Mouse (Mus musculus) midbrain, embryonic 10.5 days (tissue): ENCODE data around the gene Ccdc92b. TPM values are rescaled to one million over a fixed set of nuclear protein-coding genes. Genes with fewer than 3 reads are reported as not detected.
A peak's percentile ranks its signal among the peaks of the same experiment; 100 is the strongest.

Experiments used
- DNase-seq: peaks from one replicate; pipeline ENCODE4 v3.0.0-alpha.2; 2017; ENCODE audit warnings: low spot score
- H3K27ac ChIP-seq: fragments of 300-500 bp; sonication (generic); replicated peaks from 2 replicates; pipeline ENCODE4 v1.5.1; 2016; ENCODE audit warnings: mild to moderate bottlenecking
- H3K27me3 ChIP-seq: fragments of 300-500 bp; sonication (generic); 2 replicates; pipeline ENCODE4 v1.6.1; 2016; ENCODE audit warnings: low read depth, mild to moderate bottlenecking; ENCODE audit not compliant: poor library complexity, severe bottlenecking
- H3K36me3 ChIP-seq: fragments of 300-500 bp; sonication (generic); 2 replicates; pipeline ENCODE4 v1.6.1; 2016; ENCODE audit warnings: mild to moderate bottlenecking, moderate library complexity
- H3K4me1 ChIP-seq: fragments of 300-500 bp; sonication (generic); 2 replicates; pipeline ENCODE4 v1.6.1; 2016
- H3K4me3 ChIP-seq: fragments of 300-500 bp; sonication (generic); 2 replicates; pipeline ENCODE4 v1.5.1; 2016; ENCODE audit warnings: mild to moderate bottlenecking, moderate library complexity
- H3K9me3 ChIP-seq: fragments of 300-500 bp; sonication (generic); replicated peaks from 2 replicates; pipeline ENCODE4 v1.6.1; 2016; ENCODE audit warnings: mild to moderate bottlenecking
- WGBS: fragments of 180-500 bp; shearing (Covaris S2); methylation state at CpG from one replicate; pipeline ENCODE4 v1.1.7; 2016; 5-methylcytosine and 5-hydroxymethylcytosine counted together
- polyA plus RNA-seq: library from polyadenylated mRNA; unstranded; fragments of >200 nt; fragmentation: Nextera tagmentation; extraction: Ambion mirVana; gene quantifications from 2 replicates; pipeline ENCODE4 v1.2.1, GENCODE M21; 2016

The Ccdc92b gene
- polyA plus RNA-seq, 1 experiment from 2014 or later: 0.67 TPM

GRCm38 (mm10) chr11:74589401-74590238, 29.8 kb upstream of the Ccdc92b start:
- DNase-seq: no peak
- Histone ChIP-seq H3K4me3 (peak overlapping the region; percentile 58), H3K9me3 (no peaks in the 10 kb centered on the region), H3K27me3 (peaks cover 70% of the 10 kb centered on the region), H3K4me1 (peaks cover 17% of the 10 kb centered on the region), H3K27ac (peak overlapping the region; percentile 5), H3K36me3 (no peaks in the 10 kb centered on the region)
- WGBS: 3% methylated on average over 66 of the region's 66 CpGs

DNA sequence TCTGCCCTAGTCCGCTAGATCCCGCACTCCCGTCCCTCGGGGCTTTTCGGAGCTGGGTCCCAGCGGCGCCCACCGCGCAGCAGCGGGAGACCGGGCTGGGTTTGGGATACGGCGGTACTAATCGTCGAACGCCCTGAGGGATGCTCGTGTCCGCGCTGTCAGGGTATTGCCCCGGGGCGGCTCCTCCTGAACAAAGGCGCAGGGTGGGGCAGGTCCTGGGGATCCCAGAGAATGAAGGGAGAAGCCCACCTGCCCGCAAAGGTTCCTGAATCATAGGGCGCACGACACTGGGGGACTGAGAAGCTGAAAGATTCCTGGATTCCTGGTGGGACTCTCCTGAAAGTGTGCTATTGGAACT, 29.2 kb upstream of the Ccdc92b start:
- H3K27ac ChIP-seq: peak overlapping the region; percentile 5
- no peak for DNase-seq
- WGBS: under 1% methylated on average over 25 of the region's 25 CpGs
- H3K36me3 ChIP-seq: no peaks in the 10 kb centered on the region
- peaks cover 17% of the 10 kb centered on the region for H3K4me1 ChIP-seq
- H3K4me3 ChIP-seq: peak overlapping the region; percentile 58
- peaks cover 66% of the 10 kb centered on the region for H3K27me3 ChIP-seq
- no peaks in the 10 kb centered on the region for H3K9me3 ChIP-seq

DNA sequence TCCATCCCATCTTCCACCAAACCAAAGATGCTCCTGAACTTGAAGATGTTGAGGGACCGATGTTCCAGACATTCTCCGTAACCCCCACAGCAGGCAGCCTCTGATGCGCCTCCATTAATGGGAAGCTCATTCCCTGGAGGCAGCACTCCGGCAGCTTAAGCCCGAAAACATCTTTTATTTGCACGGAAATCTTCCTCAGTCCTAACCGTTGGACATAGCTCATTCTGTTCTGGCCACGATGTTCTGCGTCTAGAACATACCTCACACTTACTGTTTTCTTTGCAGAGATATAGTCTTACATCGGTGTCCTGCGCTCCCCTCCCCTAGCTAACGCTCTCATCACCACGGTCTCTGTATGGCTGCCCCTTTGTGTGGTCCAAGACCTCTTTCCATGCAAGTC, 28.7 kb upstream of the Ccdc92b start:
- Histone ChIP-seq H3K4me1 (peaks cover 17% of the 10 kb centered on the region), H3K4me3 (peak overlapping the region; percentile 58), H3K27ac (0 out of 2 replicates have a peak overlapping the region, but pooled peaks have one; percentile 5), H3K36me3 (no peaks in the 10 kb centered on the region), H3K9me3 (no peaks in the 10 kb centered on the region), H3K27me3 (peaks cover 66% of the 10 kb centered on the region)
- DNase-seq: no peak
- 36% methylated on average over 13 of the region's 13 CpGs for whole genome bisulfite sequencing

DNA sequence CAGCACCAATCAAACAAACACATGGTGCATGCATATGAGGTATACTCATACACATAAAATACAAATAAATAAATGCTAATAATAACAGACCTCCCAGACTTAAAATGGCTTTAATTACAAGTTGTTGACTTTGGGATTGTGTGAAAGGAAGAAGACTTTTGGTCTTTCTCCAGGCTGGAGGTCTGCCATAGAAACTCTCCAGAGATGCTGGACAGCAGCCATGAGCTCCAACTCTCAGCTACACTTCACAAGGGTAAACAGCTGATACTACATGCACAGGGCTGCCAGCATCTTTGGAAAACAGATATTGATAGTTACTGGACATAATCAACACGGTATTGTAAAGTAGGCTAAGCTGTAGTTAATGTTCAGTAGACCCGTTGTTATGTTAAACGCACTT, 27.2 kb upstream of the Ccdc92b start:
- Histone ChIP-seq H3K9me3 (no peaks in the 10 kb centered on the region), H3K4me3 (no peak overlapping the region), H3K27me3 (peaks cover 55% of the 10 kb centered on the region), H3K27ac (no peak overlapping the region), H3K36me3 (no peaks in the 10 kb centered on the region), H3K4me1 (peaks cover 14% of the 10 kb centered on the region)
- WGBS: 84% methylated on average over 3 of the region's 3 CpGs
- DNase-seq: no peak

- 78% methylated on average over 4 of the region's 4 CpGs for WGBS
- H3K4me3 ChIP-seq: no peak overlapping the region
- H3K9me3 ChIP-seq: no peaks in the 10 kb centered on the region
- no peak for DNase-seq
- no peaks in the 10 kb centered on the region for H3K4me1 ChIP-seq
- H3K27ac ChIP-seq: no peak overlapping the region
- H3K27me3 ChIP-seq: peaks cover 5% of the 10 kb centered on the region
- no peaks in the 10 kb centered on the region for H3K36me3 ChIP-seq
Measured at GRCm38 (mm10) chr11:74597283-74597989, 22.0 kb upstream of the Ccdc92b start.

DNA sequence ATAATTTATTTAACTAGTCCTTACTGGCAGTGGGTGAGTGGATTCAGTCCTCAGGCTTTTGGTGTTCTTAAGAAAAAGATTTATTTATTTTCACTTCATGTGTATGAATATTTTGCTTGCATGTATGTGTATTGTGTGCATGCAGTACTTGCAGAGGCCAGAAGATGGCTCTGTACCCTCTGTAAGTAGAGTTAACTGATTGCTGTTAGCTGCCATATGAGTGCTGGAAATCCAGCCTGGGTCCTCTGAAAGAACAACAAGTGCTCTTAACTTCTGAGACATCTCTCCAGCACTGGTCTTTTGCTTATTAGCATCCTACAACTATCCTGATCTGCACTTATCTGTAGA, 21.4 kb upstream of the Ccdc92b start:
- Histone ChIP-seq H3K9me3 (no peaks in the 10 kb centered on the region), H3K27ac (no peak overlapping the region), H3K27me3 (no peaks in the 10 kb centered on the region), H3K4me3 (no peak overlapping the region), H3K4me1 (no peaks in the 10 kb centered on the region), H3K36me3 (no peaks in the 10 kb centered on the region)
- DNase-seq: no peak

DNA sequence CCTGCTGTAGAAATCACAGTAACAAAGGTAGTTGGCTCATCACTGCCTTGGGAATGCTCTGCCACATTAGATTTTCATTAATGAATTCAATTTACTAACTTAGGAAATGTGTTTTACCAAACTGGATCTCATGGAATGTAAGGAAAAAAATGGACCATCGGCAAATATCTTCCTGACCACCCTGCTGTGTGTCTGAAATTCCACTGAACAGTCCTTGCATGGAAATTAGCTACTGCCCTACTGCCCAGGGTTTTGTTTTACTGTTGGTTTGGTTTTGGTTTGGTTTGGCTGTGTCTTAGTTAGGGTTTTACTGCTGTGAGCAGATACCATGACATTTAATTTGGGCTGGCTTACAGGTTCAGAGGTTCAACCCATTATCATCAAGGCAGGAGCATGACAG, 17.1 kb upstream of the Ccdc92b start:
- Histone ChIP-seq H3K27ac (no peak overlapping the region), H3K36me3 (no peaks in the 10 kb centered on the region), H3K9me3 (no peaks in the 10 kb centered on the region), H3K4me1 (no peaks in the 10 kb centered on the region), H3K27me3 (no peaks in the 10 kb centered on the region), H3K4me3 (no peak overlapping the region)
- DNase-seq: no peak
- WGBS: 87% methylated on average over 1 of the region's 1 CpGs

GRCm38 (mm10) chr11:74610068-74610467, 9.3 kb upstream of the Ccdc92b start:
- H3K36me3 ChIP-seq: no peaks in the 10 kb centered on the region
- no peak for DNase-seq
- H3K27ac ChIP-seq: no peak overlapping the region
- H3K27me3 ChIP-seq: peaks cover 58% of the 10 kb centered on the region
- H3K4me3 ChIP-seq: peak overlapping the region; percentile 62
- peaks cover 13% of the 10 kb centered on the region for H3K4me1 ChIP-seq
- no peaks in the 10 kb centered on the region for H3K9me3 ChIP-seq
- 25% methylated on average over 5 of the region's 5 CpGs for WGBS

DNA sequence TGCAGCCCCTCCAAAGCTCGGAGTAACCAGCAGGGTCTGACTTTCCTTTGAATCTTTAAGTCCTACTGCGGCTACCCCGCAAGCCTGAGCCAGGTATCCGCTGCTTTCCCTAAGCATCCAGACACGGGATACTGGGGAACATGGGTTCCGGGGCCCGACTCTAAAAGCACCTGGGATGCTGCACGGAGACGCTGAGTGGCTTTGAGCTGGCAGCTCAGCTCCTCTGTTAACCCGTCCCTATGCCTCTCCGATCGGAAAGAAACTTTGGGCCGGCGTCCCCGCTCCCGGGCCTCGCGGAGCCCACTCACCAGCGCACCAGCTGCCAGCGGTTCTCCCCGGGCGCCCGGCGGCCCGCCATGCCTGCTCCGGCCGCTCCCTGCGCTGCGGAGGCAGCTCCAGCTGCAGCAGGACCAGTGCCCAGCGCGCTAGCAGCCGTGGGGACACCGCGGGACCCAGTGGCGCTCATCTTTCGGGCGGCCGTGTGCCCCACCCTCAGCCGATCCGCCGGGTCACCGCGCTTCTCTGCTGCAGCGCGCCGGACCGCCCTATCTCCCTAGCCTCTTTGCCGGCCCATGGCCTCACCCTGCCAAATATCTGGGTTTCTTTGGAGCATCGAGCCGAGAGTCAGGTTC, 8.7 kb upstream of the Ccdc92b start, which contains the start of gene Rap1gap2:
Rap1gap2 (minus strand) TSS at position 371 of the 632 bp plus-strand sequence.
- Histone ChIP-seq H3K4me3 (peak within 1 kb of the TSS; percentile 62), H3K4me1 (peaks cover 13% of the 10 kb centered on the region), H3K9me3 (no peaks in the 10 kb centered on the region), H3K27ac (0 out of 2 replicates have a peak within 1 kb of the TSS, but pooled peaks have one; percentile 13), H3K36me3 (no peaks in the 10 kb centered on the region), H3K27me3 (peaks cover 58% of the 10 kb centered on the region)
- 1% methylated on average over 50 of the region's 50 CpGs for WGBS
- DNase-seq: peak; percentile 47

GRCm38 (mm10) chr11:74611437-74611836, 8.0 kb upstream of the Ccdc92b start:
- Histone ChIP-seq H3K4me3 (peak overlapping the region; percentile 62; the same call in 1 of the 2 replicates), H3K36me3 (no peaks in the 10 kb centered on the region), H3K9me3 (no peaks in the 10 kb centered on the region), H3K4me1 (peaks cover 13% of the 10 kb centered on the region), H3K27ac (no peak overlapping the region), H3K27me3 (peaks cover 58% of the 10 kb centered on the region)
- no peak for DNase-seq
- 33% methylated on average over 7 of the region's 7 CpGs for WGBS

- Histone ChIP-seq H3K27ac (no peak overlapping the region), H3K36me3 (no peaks in the 10 kb centered on the region), H3K4me3 (no peak overlapping the region), H3K27me3 (peaks cover 66% of the 10 kb centered on the region), H3K9me3 (no peaks in the 10 kb centered on the region), H3K4me1 (peaks cover 13% of the 10 kb centered on the region)
- 63% methylated on average over 4 of the region's 4 CpGs for WGBS
- DNase-seq: no peak
Measured at GRCm38 (mm10) chr11:74613428-74613827, 6.0 kb upstream of the Ccdc92b start.

DNA sequence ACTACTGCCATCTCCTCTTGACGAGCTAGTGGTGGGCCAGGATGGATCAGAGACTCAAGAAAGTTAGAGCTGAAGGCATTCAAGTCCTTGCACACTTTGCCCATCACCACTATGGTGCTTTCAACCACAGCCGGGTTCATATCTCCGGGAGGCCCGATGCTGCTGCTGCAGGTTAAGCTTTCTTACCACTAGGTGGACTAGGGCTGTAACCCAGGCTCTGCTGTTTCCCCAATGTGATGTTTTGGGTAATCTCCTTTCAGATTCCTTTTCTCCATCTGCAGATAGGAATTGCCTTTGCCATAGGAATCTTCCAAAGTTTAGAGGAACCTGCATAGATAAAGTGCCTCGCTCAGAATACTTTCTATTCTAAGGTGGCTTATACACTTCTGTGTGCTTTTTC, 3.8 kb upstream of the Ccdc92b start:
- Histone ChIP-seq H3K27ac (no peak overlapping the region), H3K36me3 (no peaks in the 10 kb centered on the region), H3K27me3 (peaks cover 68% of the 10 kb centered on the region), H3K4me3 (no peak overlapping the region), H3K9me3 (no peaks in the 10 kb centered on the region), H3K4me1 (peaks cover 22% of the 10 kb centered on the region)
- DNase-seq: no peak
- WGBS: 58% methylated on average over 5 of the region's 5 CpGs

DNA sequence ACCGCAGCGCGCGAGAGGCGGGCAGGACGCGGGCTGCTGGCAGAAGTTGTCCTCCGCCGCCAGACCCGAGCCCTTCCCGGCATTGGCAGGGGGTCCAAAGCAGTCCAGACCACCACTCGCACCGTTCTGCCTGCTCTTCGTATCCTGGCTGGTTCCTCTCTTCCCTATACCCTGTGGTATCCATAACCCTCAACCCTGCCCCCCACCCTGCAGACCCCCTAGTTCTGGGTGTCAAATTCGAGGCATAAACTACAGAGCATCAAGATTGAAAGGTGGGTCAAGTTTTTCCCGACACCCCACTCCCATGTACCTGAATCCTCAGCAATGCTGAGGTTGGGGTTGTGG, 523 bp downstream of the Ccdc92b start:
- WGBS: 3% methylated on average over 16 of the region's 16 CpGs
- DNase-seq: no peak
- Histone ChIP-seq H3K27ac (peak overlapping the region; percentile 55), H3K36me3 (no peaks in the 10 kb centered on the region), H3K27me3 (peaks cover 45% of the 10 kb centered on the region), H3K4me3 (peak overlapping the region; percentile 57), H3K9me3 (no peaks in the 10 kb centered on the region), H3K4me1 (peaks cover 14% of the 10 kb centered on the region)
